Mouse (Mus musculus): ENCODE data around the gene Pax2. TPM values are rescaled to one million over a fixed set of nuclear protein-coding genes. Genes with fewer than 3 reads are reported as not detected.

The Pax2 gene
- polyA plus RNA-seq, 1 experiment from 2014 or later: 0.20 TPM

- DNase-seq (ENCODE audit: low spot score): no peak
- H3K4me1 ChIP-seq: peaks cover 47% of the 10 kb centered on the region
- H3K27me3 ChIP-seq (ENCODE audit: low read depth, poor library complexity, severe bottlenecking): peaks cover 100% of the 10 kb centered on the region
- H3K4me3 ChIP-seq: peak overlapping the region; percentile 25
- no peak overlapping the region for H3K27ac ChIP-seq
- no peaks in the 10 kb centered on the region for H3K36me3 ChIP-seq
- no peaks in the 10 kb centered on the region for H3K9me3 ChIP-seq (replicated peaks)
- WGBS: under 1% methylated on average over 9 of the region's 9 CpGs
Observed at GRCm38 (mm10) chr19:44751042-44751441, 4.8 kb upstream of the Pax2 start.

GRCm38 (mm10) chr19:44751551-44751950 is 4.3 kb upstream of the Pax2 start:
- H3K27me3 ChIP-seq (ENCODE audit: low read depth, poor library complexity, severe bottlenecking): peaks cover 100% of the 10 kb centered on the region
- peaks cover 48% of the 10 kb centered on the region for H3K4me1 ChIP-seq
- H3K27ac ChIP-seq: no peak overlapping the region
- H3K4me3 ChIP-seq: no peak overlapping the region
- no peak for DNase-seq (ENCODE audit: low spot score)
- no peaks in the 10 kb centered on the region for H3K9me3 ChIP-seq (replicated peaks)
- WGBS: 3% methylated on average over 3 of the region's 3 CpGs
- no peaks in the 10 kb centered on the region for H3K36me3 ChIP-seq

GRCm38 (mm10) chr19:44752056-44752940 is 3.5 kb upstream of the Pax2 start:
- no peak overlapping the region for H3K4me3 ChIP-seq
- WGBS: 1% methylated on average over 31 of the region's 31 CpGs
- DNase-seq (ENCODE audit: low spot score): no peak

DNA sequence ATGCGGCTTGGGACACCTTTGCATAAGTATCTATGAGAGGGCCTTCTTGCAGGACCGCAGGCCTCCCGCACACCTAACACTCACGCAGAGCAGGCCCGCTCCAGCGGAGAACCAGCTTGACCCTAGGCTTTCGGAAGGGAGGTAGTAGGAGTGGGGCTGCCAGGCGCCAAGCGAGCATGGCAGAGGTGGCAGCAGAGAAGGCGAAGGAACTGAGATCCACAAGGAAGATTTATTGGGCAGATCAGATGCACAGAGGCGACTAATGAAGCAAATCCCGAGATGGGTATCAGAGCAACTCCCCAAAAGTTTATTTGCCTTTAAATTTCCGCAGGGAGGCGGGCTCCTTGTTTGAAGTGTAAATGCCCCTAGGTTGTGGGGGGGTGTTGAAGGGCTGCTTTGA is 2.5 kb upstream of the Pax2 start:
- Histone ChIP-seq H3K27ac (no peak overlapping the region), H3K27me3 (ENCODE audit: low read depth, poor library complexity, severe bottlenecking) (peaks cover 100% of the 10 kb centered on the region), H3K9me3 (replicated peaks) (no peaks in the 10 kb centered on the region), H3K4me3 (no peak overlapping the region), H3K36me3 (no peaks in the 10 kb centered on the region), H3K4me1 (peaks cover 56% of the 10 kb centered on the region)
- 2% methylated on average over 14 of the region's 14 CpGs for WGBS
- peak; percentile 57 for DNase-seq (ENCODE audit: low spot score)

More at GRCm38 (mm10) chr19:44752056-44752940, 3.5 kb upstream of the Pax2 start:
- H3K27me3 ChIP-seq (ENCODE audit: low read depth, poor library complexity, severe bottlenecking): peaks cover 100% of the 10 kb centered on the region
- peaks cover 52% of the 10 kb centered on the region for H3K4me1 ChIP-seq
- H3K27ac ChIP-seq: no peak overlapping the region
- no peaks in the 10 kb centered on the region for H3K9me3 ChIP-seq (replicated peaks)
- no peaks in the 10 kb centered on the region for H3K36me3 ChIP-seq

DNA sequence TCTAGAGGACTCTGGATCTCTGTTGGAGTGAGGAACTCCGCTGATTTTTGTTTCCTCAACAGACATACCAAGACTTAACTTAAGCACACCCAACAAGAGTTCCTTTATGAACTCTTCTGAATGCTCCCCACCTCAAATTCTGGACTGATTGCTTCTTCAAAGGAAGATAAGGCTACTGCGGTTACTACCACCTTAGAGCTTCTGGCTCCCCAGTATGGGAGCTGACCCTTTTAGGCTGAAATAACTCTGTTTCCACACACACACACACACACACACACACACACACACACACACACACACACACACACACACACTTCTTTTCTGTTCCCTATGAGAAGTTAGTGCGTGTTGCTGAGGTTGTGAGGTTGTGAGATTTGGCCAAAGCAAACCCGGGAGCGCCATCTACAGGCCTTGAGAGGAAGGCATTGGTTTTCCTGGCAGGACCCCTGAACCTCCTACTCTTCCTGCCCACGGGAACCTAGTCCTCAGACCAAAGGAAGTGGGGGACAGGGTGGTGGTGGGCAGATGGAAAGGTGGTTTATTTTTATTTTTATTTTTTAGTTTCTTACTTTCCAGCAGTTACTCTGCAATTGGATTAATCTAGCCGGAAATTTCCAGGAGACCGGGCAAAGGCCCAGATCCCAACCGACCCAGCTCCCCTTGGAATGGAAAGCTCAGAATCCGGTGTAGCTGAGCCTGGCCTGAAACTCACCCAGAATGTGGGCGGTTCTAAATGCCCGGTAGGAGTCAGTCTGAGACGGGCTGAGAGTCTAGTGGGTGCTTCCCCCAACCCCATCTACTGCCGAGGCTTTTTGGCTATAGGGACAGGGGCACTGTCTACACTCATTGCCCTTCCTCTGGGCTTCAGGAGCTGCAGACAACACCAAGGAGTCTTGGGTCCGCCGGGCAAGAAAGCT is 1.1 kb upstream of the Pax2 start:
- Histone ChIP-seq H3K27ac (no peak overlapping the region), H3K36me3 (no peaks in the 10 kb centered on the region), H3K4me1 (peaks cover 66% of the 10 kb centered on the region), H3K9me3 (replicated peaks) (no peaks in the 10 kb centered on the region), H3K27me3 (ENCODE audit: low read depth, poor library complexity, severe bottlenecking) (peaks cover 100% of the 10 kb centered on the region), H3K4me3 (peak overlapping the region; percentile 50; the same call in 1 of the 2 replicates)
- under 1% methylated on average over 16 of the region's 16 CpGs for WGBS
- peak; percentile 79 for DNase-seq (ENCODE audit: low spot score)

DNA sequence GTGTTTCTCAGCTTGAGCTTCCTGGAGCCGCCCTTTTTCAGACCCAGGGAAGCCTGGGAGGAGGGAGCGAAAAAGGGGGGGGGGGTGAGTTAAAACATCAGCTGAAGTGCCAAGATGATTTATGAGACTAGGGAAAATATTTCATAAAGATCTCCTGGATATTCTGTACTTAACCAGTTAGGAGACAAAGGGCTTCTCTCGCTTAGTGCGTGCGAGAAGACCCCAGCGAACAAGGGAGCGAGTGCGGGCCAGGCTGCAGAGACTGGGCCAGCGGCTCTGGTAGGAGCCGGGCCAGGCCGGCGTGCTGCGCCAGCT is 510 bp upstream of the Pax2 start:
- peaks cover 63% of the 10 kb centered on the region for H3K4me1 ChIP-seq
- peaks cover 100% of the 10 kb centered on the region for H3K27me3 ChIP-seq (ENCODE audit: low read depth, poor library complexity, severe bottlenecking)
- H3K9me3 ChIP-seq (replicated peaks): no peaks in the 10 kb centered on the region
- no peaks in the 10 kb centered on the region for H3K36me3 ChIP-seq
- no peak overlapping the region for H3K27ac ChIP-seq
- DNase-seq (ENCODE audit: low spot score): no peak
- peak overlapping the region; percentile 50 for H3K4me3 ChIP-seq
- WGBS: under 1% methylated on average over 13 of the region's 13 CpGs

DNA sequence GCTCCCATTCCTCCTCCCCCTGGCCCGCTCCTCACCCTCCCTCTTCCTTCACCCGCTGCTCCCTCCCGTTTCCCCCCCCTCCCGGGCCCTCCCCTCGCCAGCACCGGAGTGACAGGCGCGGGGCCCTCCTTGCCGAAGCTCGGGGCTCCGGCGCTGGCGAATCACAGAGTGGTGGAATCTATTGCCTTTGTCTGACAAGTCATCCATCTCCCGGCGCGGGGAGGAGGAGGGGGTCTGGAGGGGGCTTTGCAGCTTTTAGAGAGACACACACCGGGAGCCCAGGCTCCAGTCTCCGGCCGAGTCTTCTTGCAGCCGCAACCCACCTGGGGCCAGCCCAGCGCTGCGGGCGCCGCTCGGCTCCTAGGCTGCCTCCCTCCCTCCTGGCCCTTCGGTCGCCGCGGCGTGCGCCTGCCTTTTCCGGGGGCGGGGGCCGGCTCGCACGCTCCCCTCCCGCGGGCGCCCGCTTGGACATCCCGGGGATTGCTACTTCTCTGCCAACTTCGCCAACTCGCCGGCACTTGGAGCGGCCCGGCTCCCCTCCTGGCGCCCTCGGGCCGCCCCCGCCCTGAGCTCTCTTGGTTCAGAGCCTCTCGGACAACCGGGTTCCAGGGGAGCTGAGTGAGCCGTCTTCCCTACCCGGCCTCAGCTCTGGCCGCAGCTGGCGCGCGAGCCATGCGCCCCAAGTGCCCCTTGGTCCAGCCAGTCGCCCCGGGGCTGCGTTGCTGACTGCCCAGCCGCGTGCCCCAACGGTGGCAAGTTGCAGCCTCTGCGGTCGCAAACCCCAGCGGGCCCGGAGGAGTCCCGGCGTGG is 781 bp downstream of the Pax2 start:
- under 1% methylated on average over 69 of the region's 71 CpGs for WGBS
- no peaks in the 10 kb centered on the region for H3K9me3 ChIP-seq (replicated peaks)
- H3K4me1 ChIP-seq: peaks cover 60% of the 10 kb centered on the region
- H3K4me3 ChIP-seq: peak overlapping the region; percentile 50
- peak; percentile 77 for DNase-seq (ENCODE audit: low spot score)
- no peaks in the 10 kb centered on the region for H3K36me3 ChIP-seq
- H3K27me3 ChIP-seq (ENCODE audit: low read depth, poor library complexity, severe bottlenecking): peaks cover 100% of the 10 kb centered on the region
- H3K27ac ChIP-seq: peak overlapping the region; percentile 63; the same call in 1 of the 2 replicates

GRCm38 (mm10) chr19:44757231-44757871 is 1.5 kb downstream of the Pax2 start:
- H3K27ac ChIP-seq: peak overlapping the region; percentile 63; the same call in 1 of the 2 replicates
- WGBS: under 1% methylated on average over 38 of the region's 38 CpGs
- H3K36me3 ChIP-seq: no peaks in the 10 kb centered on the region
- peaks cover 100% of the 10 kb centered on the region for H3K27me3 ChIP-seq (ENCODE audit: low read depth, poor library complexity, severe bottlenecking)
- H3K9me3 ChIP-seq (replicated peaks): no peaks in the 10 kb centered on the region
- peak; percentile 75 for DNase-seq (ENCODE audit: low spot score)
- peaks cover 56% of the 10 kb centered on the region for H3K4me1 ChIP-seq
- peak overlapping the region; percentile 50 for H3K4me3 ChIP-seq

- WGBS: under 1% methylated on average over 28 of the region's 28 CpGs
- H3K36me3 ChIP-seq: no peaks in the 10 kb centered on the region
- H3K9me3 ChIP-seq (replicated peaks): no peaks in the 10 kb centered on the region
- H3K4me3 ChIP-seq: no peak overlapping the region
- H3K27ac ChIP-seq: no peak overlapping the region
- DNase-seq (ENCODE audit: low spot score): peak; percentile 72
- peaks cover 45% of the 10 kb centered on the region for H3K4me1 ChIP-seq
- H3K27me3 ChIP-seq (ENCODE audit: low read depth, poor library complexity, severe bottlenecking): peaks cover 100% of the 10 kb centered on the region
Observed at GRCm38 (mm10) chr19:44758846-44759245, 3.0 kb downstream of the Pax2 start.

DNA sequence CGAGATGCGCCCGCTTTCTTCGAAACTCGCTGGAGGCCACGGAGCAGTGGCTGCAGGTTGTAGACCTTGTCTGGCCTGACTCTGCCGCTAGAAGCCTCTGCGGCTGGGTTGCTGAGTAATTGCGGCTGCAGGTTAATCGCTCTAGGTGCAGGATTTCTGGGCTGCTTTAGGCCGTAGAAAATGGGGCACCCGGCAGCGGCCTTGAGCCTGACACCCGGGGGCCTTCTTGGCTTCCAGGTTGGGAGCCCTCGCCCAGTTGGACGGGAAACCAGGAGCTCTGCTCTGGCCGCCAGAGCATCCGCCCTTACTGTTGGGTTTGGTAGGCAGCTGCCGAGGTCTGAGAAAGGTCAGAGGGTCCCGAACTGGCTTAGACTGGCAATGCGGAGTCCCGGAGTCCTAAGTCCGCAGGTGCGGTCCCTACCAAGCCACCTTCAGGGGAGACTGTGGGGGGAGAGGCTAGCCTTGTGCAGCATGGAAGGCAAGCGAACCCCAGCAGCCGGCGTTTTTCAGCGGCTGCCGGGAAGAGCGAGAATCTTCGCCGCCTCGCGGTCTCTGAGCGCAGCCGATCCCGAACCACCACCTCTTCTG is 3.8 kb downstream of the Pax2 start:
- peaks cover 45% of the 10 kb centered on the region for H3K4me1 ChIP-seq
- H3K36me3 ChIP-seq: no peaks in the 10 kb centered on the region
- peak; percentile 71 for DNase-seq (ENCODE audit: low spot score)
- peaks cover 100% of the 10 kb centered on the region for H3K27me3 ChIP-seq (ENCODE audit: low read depth, poor library complexity, severe bottlenecking)
- under 1% methylated on average over 37 of the region's 37 CpGs for WGBS
- no peaks in the 10 kb centered on the region for H3K9me3 ChIP-seq (replicated peaks)
- no peak overlapping the region for H3K27ac ChIP-seq
- H3K4me3 ChIP-seq: 0 out of 2 replicates have a peak overlapping the region, but pooled peaks have one; percentile 7

- H3K4me3 ChIP-seq: 0 out of 2 replicates have a peak overlapping the region, but pooled peaks have one; percentile 6
- H3K4me1 ChIP-seq: peaks cover 38% of the 10 kb centered on the region
- peak; percentile 58 for DNase-seq (ENCODE audit: low spot score)
- no peak overlapping the region for H3K27ac ChIP-seq
- H3K9me3 ChIP-seq (replicated peaks): no peaks in the 10 kb centered on the region
- WGBS: 2% methylated on average over 39 of the region's 39 CpGs
- H3K36me3 ChIP-seq: no peaks in the 10 kb centered on the region
- peaks cover 100% of the 10 kb centered on the region for H3K27me3 ChIP-seq (ENCODE audit: low read depth, poor library complexity, severe bottlenecking)
Observed at GRCm38 (mm10) chr19:44760259-44761131, 4.7 kb downstream of the Pax2 start.

All from limb, embryonic 10.5 days (tissue).